Mouse (Mus musculus) A20 (cell line): ENCODE measurements around the gene Tdp1.

ENCODE experiments used
- DNase-seq: peaks from one replicate; pipeline ENCODE4 v3.0.0-alpha.2; 2011; ENCODE audit warnings: low read depth, low spot score

Gene Tdp1

GRCm38 (mm10) chr12:100000381-100000780 lies 116.1 kb downstream of the Tdp1 start:
- DNase-seq, result no peak

GRCm38 (mm10) chr12:100001246-100001645 lies 116.9 kb downstream of the Tdp1 start:
- no peak for DNase-seq

- DNase-seq, result no peak
Measured at GRCm38 (mm10) chr12:100001910-100002309, 117.6 kb downstream of the Tdp1 start.

GRCm38 (mm10) chr12:100002914-100003587 lies 118.7 kb downstream of the Tdp1 start:
- DNase-seq, result no peak
